In the genomic region with DNA sequence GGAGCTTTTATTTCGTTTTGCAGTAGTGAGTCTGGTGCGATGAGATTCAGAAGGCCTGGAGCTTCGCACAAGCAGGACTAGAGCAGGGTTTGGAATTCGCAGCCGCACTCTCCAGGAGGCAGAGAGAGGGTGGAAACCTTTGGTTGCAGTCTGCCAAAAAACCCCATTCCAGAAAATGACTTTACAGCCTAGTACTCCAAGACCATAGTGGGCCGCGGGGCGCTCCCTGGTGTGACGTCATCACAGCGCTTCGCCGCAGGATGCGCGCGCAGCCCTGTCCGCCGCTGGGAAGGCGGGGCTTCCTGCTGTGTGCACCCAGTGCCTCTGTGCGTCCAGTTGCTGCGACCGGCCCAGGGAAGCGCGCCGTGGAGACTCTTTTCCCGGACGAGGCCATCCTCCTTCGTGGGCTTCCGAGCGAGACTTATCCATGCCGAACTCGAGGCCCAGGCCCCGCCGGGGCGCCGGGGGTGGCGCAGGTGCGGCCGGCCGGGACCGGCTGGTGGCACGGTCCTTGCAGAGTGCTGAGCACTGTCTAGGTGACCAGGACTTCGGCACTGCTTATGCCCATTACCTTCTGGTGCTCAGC, we compare ENCODE assay signal across 8 mouse cellular contexts. TPM values are rescaled to one million over a fixed set of nuclear protein-coding genes. Genes with fewer than 3 reads are reported as not detected.
DNase-seq lines count a peak whose midpoint lies in the region; ATAC-seq and TF ChIP-seq lines count a peak whose summit lies in the region.

A gene (plus strand): TSS at position 277 of the 586 bp plus-strand sequence.

- no peaks in the 10 kb centered on the region; the same call in 1 of the 2 replicates for H3K4me1 ChIP-seq in bone marrow, adult 2 months (ENCODE audit: control insufficient read depth, insufficient read depth, low read length)
- 0 out of 2 replicates have a peak, but pooled peaks cover 6% of the 10 kb centered on the region for H3K4me1 ChIP-seq in embryonic facial prominence, embryonic 15.5 days
- no peaks in the 10 kb centered on the region for H3K4me1 ChIP-seq in kidney, embryonic 14.5 days (ENCODE audit: control insufficient read depth, insufficient read depth, low read length)
- H3K4me1 ChIP-seq in limb, embryonic 15.5 days: 0 out of 2 replicates have a peak, but pooled peaks cover 3% of the 10 kb centered on the region

- H3K27me3 ChIP-seq in embryonic facial prominence, embryonic 15.5 days: no peaks in the 10 kb centered on the region
- H3K27me3 ChIP-seq in kidney, embryonic 14.5 days (ENCODE audit: control insufficient read depth, insufficient read depth, low read length): no peaks in the 10 kb centered on the region
- H3K27me3 ChIP-seq in limb, embryonic 15.5 days: no peaks in the 10 kb centered on the region

- WGBS in bone marrow, adult 2 months: 5% methylated on average over 42 of the region's 42 CpGs
- 3% methylated on average over 42 of the region's 42 CpGs for WGBS in embryonic facial prominence, embryonic 15.5 days
- WGBS in kidney, embryonic 14.5 days: 3% methylated on average over 42 of the region's 42 CpGs
- WGBS in limb, embryonic 15.5 days: 2% methylated on average over 42 of the region's 42 CpGs

- peaks cover 24% of the 10 kb centered on the region for H3K36me3 ChIP-seq in embryonic facial prominence, embryonic 15.5 days
- H3K36me3 ChIP-seq in kidney, embryonic 14.5 days (ENCODE audit: control insufficient read depth, insufficient read depth, low read length): peaks cover 22% of the 10 kb centered on the region
- H3K36me3 ChIP-seq in limb, embryonic 15.5 days: peaks cover 30% of the 10 kb centered on the region

- peak; percentile 89 for DNase-seq in 416B (ENCODE audit: low read depth)
- peak; percentile 94 to 95 for DNase-seq in heart, adult 9 months (ENCODE audit: low spot score in 2 of 2)
- DNase-seq in monocyte, adult 2 months (ENCODE audit: low read depth in 1 of 2, low spot score in 2 of 2): peak; percentile 69 to 83
- DNase-seq in spleen, postnatal 36 days (ENCODE audit: low spot score in 2 of 2): peak; percentile 89 to 90

- peak; percentile 85; the same call in 1 of the 2 replicates for TF ChIP-seq POLR2A in bone marrow, adult 2 months (IDR thresholded peaks at IDR 0.05; ENCODE audit: borderline replicate concordance, control insufficient read depth, low read depth, low read length)

- peak; percentile 95 for ATAC-seq in embryonic facial prominence, embryonic 15.5 days (ENCODE audit: insufficient number of reproducible peaks, low FRiP score, low TSS enrichment, low read depth)
- peak; percentile 98 for ATAC-seq in kidney, embryonic 14.5 days (ENCODE audit: low FRiP score, low TSS enrichment)
- peak; percentile 92 for ATAC-seq in limb, embryonic 15.5 days (ENCODE audit: insufficient number of reproducible peaks, low FRiP score, low TSS enrichment, low read depth)

- no peak for TF ChIP-seq CTCF in bone marrow, adult 2 months (IDR thresholded peaks at IDR 0.05; ENCODE audit: control insufficient read depth, insufficient read depth, low read length)

- peak within 1 kb of the TSS; percentile 84 for H3K9ac ChIP-seq in embryonic facial prominence, embryonic 15.5 days
- peak within 1 kb of the TSS; percentile 87 for H3K9ac ChIP-seq in kidney, embryonic 14.5 days (ENCODE audit: low read depth, low read length)
- peak within 1 kb of the TSS; percentile 85 for H3K9ac ChIP-seq in limb, embryonic 15.5 days

- no peaks in the 10 kb centered on the region for H3K9me3 ChIP-seq in embryonic facial prominence, embryonic 15.5 days (replicated peaks)
- H3K9me3 ChIP-seq in kidney, embryonic 14.5 days (ENCODE audit: control insufficient read depth, low read length): no peaks in the 10 kb centered on the region; the same call in 1 of the 2 replicates
- H3K9me3 ChIP-seq in limb, embryonic 15.5 days: no peaks in the 10 kb centered on the region

- peak within 1 kb of the TSS; percentile 63 for H3K4me2 ChIP-seq in embryonic facial prominence, embryonic 15.5 days (replicated peaks)
- peak within 1 kb of the TSS; percentile 74 for H3K4me2 ChIP-seq in kidney, embryonic 14.5 days (replicated peaks; ENCODE audit: low read depth, low read length)
- H3K4me2 ChIP-seq in limb, embryonic 15.5 days: peak within 1 kb of the TSS; percentile 62

- H3K4me3 ChIP-seq in bone marrow, adult 2 months (replicated peaks; ENCODE audit: control insufficient read depth, low read depth, low read length): peak within 1 kb of the TSS; percentile 85
- peak within 1 kb of the TSS; percentile 65 for H3K4me3 ChIP-seq in embryonic facial prominence, embryonic 15.5 days (replicated peaks)
- H3K4me3 ChIP-seq in kidney, embryonic 14.5 days (ENCODE audit: low read length): peak within 1 kb of the TSS; percentile 77
- H3K4me3 ChIP-seq in limb, embryonic 15.5 days: peak within 1 kb of the TSS; percentile 90

- peak within 1 kb of the TSS; percentile 90 for H3K27ac ChIP-seq in bone marrow, adult 2 months (ENCODE audit: control insufficient read depth, insufficient read depth, low read depth, low read length, poor library complexity)
- peak within 1 kb of the TSS; percentile 84 for H3K27ac ChIP-seq in embryonic facial prominence, embryonic 15.5 days (replicated peaks)
- H3K27ac ChIP-seq in kidney, embryonic 14.5 days (ENCODE audit: low read depth, low read length): peak within 1 kb of the TSS; percentile 77
- H3K27ac ChIP-seq in limb, embryonic 15.5 days: peak within 1 kb of the TSS; percentile 92

RNA-seq across cellular contexts. Expression of the gene that starts here (rescaled TPM):
- 5.3 and 15.1 TPM in 2 replicates for polyA plus RNA-seq in bone marrow, adult 2 months (2011; ENCODE audit: insufficient read depth, insufficient read length, low replicate concordance, missing spikeins)
- polyA plus RNA-seq in embryonic facial prominence, embryonic 15.5 days (2015; fragmentation: Nextera tagmentation; extraction: Ambion mirVana): 18.3 and 20.3 TPM in 2 replicates
- polyA plus RNA-seq in kidney, embryonic 14.5 days (2014; fragmentation: Nextera tagmentation; extraction: Ambion mirVana): 16.7 and 21.4 TPM in 2 replicates
- polyA plus RNA-seq in limb, embryonic 15.5 days (2015; fragmentation: Nextera tagmentation; extraction: Ambion mirVana): 16.7 and 17.7 TPM in 2 replicates

Comparison
In these comparisons a context has a peak if more than half of its experiments do, and no peak if none do; other contexts are left out.
1. Peak in every context shown above with its lines: DNase-seq, ATAC-seq, H3K4me3 ChIP-seq and H3K27ac ChIP-seq.